Comparison of ENCODE assay signal across 25 mouse cellular contexts in the genomic region with DNA sequence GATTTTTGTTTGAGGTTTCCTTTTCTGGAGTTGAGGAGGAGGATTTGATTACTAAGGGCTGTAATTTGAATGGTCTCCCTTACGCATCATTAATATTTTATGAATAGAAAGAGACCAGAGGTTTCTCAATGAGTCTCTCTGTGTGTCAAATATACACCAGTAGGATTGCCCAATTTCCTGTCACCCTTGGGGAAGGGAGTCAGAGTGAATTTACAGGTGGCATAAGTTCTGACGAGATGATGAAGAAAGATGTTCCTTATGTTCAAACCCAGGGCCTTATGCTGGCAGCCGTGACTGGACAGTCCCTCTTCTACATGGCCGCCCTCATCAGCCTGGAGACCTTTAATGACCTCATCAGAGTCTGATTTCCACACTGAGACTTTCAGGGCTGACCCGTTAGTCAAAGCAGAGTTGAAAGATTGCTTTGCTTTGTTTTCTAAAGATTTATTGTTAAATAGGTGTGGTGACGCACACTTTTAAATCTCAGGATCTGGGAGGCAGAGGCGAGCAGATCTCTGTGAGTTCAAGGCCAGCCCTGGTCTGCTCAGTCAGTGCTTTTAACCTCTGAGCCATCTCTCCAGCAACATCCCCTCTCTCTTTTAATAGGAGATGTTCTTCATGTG. TPM values are rescaled to one million over a fixed set of nuclear protein-coding genes. Genes with fewer than 3 reads are reported as not detected.
A peak's percentile ranks its signal among the peaks of the same experiment; 100 is the strongest.
DNase-seq lines count a peak whose midpoint lies in the region; ATAC-seq and TF ChIP-seq lines count a peak whose summit lies in the region.
"Had no signal": no experiment of that assay in that cellular context is flagged by ENCODE, and none has a peak within 500 bp of the region (broad histone marks: within the 10 kb centered on the region; RNA-seq: fewer than 3 reads in every experiment).

No protein-coding gene starts in this region.

- H3K27me3 ChIP-seq in C2C12 (ENCODE audit: control insufficient read depth, insufficient read depth, insufficient read length): no peaks in the 10 kb centered on the region
- H3K27me3 ChIP-seq in intestine, postnatal 0 days (replicated peaks; ENCODE audit: control insufficient read depth, insufficient read depth, low read length): no peaks in the 10 kb centered on the region
- H3K27me3 ChIP-seq: embryonic facial prominence, embryonic 12.5 days; forebrain, embryonic 12.5 days; Patski had no signal

- H3K4me1 ChIP-seq in ES-E14 (ENCODE audit: control insufficient read depth in 2 of 2, insufficient read depth in 2 of 2, low read length in 2 of 2, poor library complexity in 1 of 2): peaks cover 19 to 27% of the 10 kb centered on the region in 2 experiments
- H3K4me1 ChIP-seq in intestine, postnatal 0 days (replicated peaks; ENCODE audit: control insufficient read depth, insufficient read depth, low read length): no peaks in the 10 kb centered on the region
- H3K4me1 ChIP-seq: forebrain, embryonic 12.5 days had no signal

- no peaks in the 10 kb centered on the region for H3K79me2 ChIP-seq in C2C12 (ENCODE audit: control insufficient read depth, insufficient read depth)

- no peak overlapping the region for H3ac ChIP-seq in C2C12 (ENCODE audit: control insufficient read depth, insufficient read length, low read depth)

- WGBS in intestine, postnatal 0 days: 86% methylated on average over 7 of the region's 7 CpGs

- ATAC-seq in common myeloid progenitor, adult 5-6 weeks (replicated peaks; ENCODE audit: low read depth, poor library complexity, severe bottlenecking): 0 out of 2 replicates have a peak, but pooled peaks have one; percentile 18
- no peak for ATAC-seq in intestine, postnatal 0 days
- no peak for ATAC-seq in inflammation-experienced regulatory T-cells, adult 6 months
- ATAC-seq in erythroblast, adult 5-6 weeks (replicated peaks; ENCODE audit: low FRiP score, poor library complexity, severe bottlenecking): no peak
- ATAC-seq: forebrain, embryonic 14.5 days; forebrain, embryonic 16.5 days; Patski had no signal

- H3K9ac ChIP-seq in ES-E14 (ENCODE audit: insufficient read depth, low read depth, low read length, poor library complexity, severe bottlenecking): no peak overlapping the region
- no peak overlapping the region for H3K9ac ChIP-seq in intestine, postnatal 0 days (ENCODE audit: low read depth, low read length)
- H3K9ac ChIP-seq: forebrain, embryonic 12.5 days had no signal

- no peak overlapping the region for H3K4me2 ChIP-seq in intestine, postnatal 0 days (replicated peaks; ENCODE audit: low read depth)
- H3K4me2 ChIP-seq: embryonic facial prominence, embryonic 12.5 days; forebrain, embryonic 12.5 days had no signal

- in situ Hi-C loops in ES-E14 (cut with MboI; ENCODE audit: low sequenced_read_pairs in 2 of 2, unreplicated experiment in 2 of 2): no loop called here

- no peak for TF ChIP-seq CTCF in C2C12 (IDR thresholded peaks at IDR 0.05; ENCODE audit: control insufficient read depth, insufficient read depth, insufficient read length)
- TF ChIP-seq CTCF in intestine, postnatal 0 days (IDR thresholded peaks at IDR 0.05; ENCODE audit: low read depth): no peak

- H3K27ac ChIP-seq in ES-E14 (ENCODE audit: insufficient read depth, low read depth, low read length, poor library complexity, severe bottlenecking): peak overlapping the region; percentile 16; the same call in 1 of the 2 replicates
- no peak overlapping the region for H3K27ac ChIP-seq in intestine, postnatal 0 days (ENCODE audit: low read depth, low read length)
- H3K27ac ChIP-seq: embryonic facial prominence, embryonic 10.5 days; embryonic facial prominence, embryonic 12.5 days; forebrain, embryonic 10.5 days; forebrain, embryonic 12.5 days had no signal

- no peak overlapping the region for H3K4me3 ChIP-seq in C2C12 (ENCODE audit: insufficient read depth, poor library complexity, severe bottlenecking)
- no peak overlapping the region for H3K4me3 ChIP-seq in ES-E14 (ENCODE audit: insufficient read depth in 1 of 2, low read depth in 1 of 2, low read length in 2 of 2, poor library complexity in 1 of 2, severe bottlenecking in 1 of 2)
- no peak overlapping the region for H3K4me3 ChIP-seq in intestine, postnatal 0 days (ENCODE audit: low read depth, low read length)
- H3K4me3 ChIP-seq: embryonic facial prominence, embryonic 10.5 days; embryonic facial prominence, embryonic 12.5 days; erythroblast, embryonic 14.5 days; forebrain, embryonic 10.5 days; forebrain, embryonic 12.5 days had no signal

- no peaks in the 10 kb centered on the region for H3K36me3 ChIP-seq in C2C12 (ENCODE audit: control insufficient read depth, insufficient read depth)
- H3K36me3 ChIP-seq in ES-E14 (ENCODE audit: control insufficient read depth, insufficient read depth, low read length, poor library complexity, severe bottlenecking): no peaks in the 10 kb centered on the region
- no peaks in the 10 kb centered on the region; the same call in 1 of the 2 replicates for H3K36me3 ChIP-seq in intestine, postnatal 0 days (ENCODE audit: control insufficient read depth, insufficient read depth)
- H3K36me3 ChIP-seq: embryonic facial prominence, embryonic 10.5 days; embryonic facial prominence, embryonic 12.5 days; forebrain, embryonic 10.5 days; forebrain, embryonic 12.5 days had no signal

- DNase-seq in 416B (ENCODE audit: low read depth) (peak; percentile 30), ES-E14 (ENCODE audit: low read depth, low spot score) (no peak)
- no peak for DNase-seq in T-cell, adult 2 months (ENCODE audit: low spot score)
- DNase-seq: adrenal gland, postnatal 10 days; adrenal gland, postnatal 25 days; B cell, adult 2 months; cerebellum, adult 11 months; cerebellum, adult 18-20 months; cerebellum, adult 8-10 months; cerebellum, adult 9-11 months; cerebellum, postnatal 14 days; cerebellum, postnatal 36 days had no signal

- H3K79me3 ChIP-seq in C2C12 (ENCODE audit: low read depth): no peaks in the 10 kb centered on the region

- H3K9me3 ChIP-seq in ES-E14 (ENCODE audit: control insufficient read depth, insufficient read depth, low read depth, low read length): no peaks in the 10 kb centered on the region
- no peaks in the 10 kb centered on the region for H3K9me3 ChIP-seq in intestine, postnatal 0 days (ENCODE audit: control insufficient read depth)
- H3K9me3 ChIP-seq: embryonic facial prominence, embryonic 10.5 days; embryonic facial prominence, embryonic 12.5 days; forebrain, embryonic 10.5 days; forebrain, embryonic 12.5 days had no signal

TF ChIP-seq in C2C12, 6 proteins besides CTCF, POLR2A, EP300 and RAD21:
- no peak for TF ChIP-seq USF1 (IDR thresholded peaks at IDR 0.05; ENCODE audit: low read depth)
- TF ChIP-seq CEBPB (IDR thresholded peaks at IDR 0.05; ENCODE audit: low read depth): peak; percentile 6
TF ChIP-seq in C2C12: peak in this region for 1.

TF ChIP-seq in ES-E14, 5 proteins besides CTCF, POLR2A, EP300 and RAD21:
- TF ChIP-seq ZC3H11A (IDR thresholded peaks at IDR 0.05; ENCODE audit: borderline replicate concordance, low read depth, low read length) (no peak), HCFC1 (IDR thresholded peaks at IDR 0.05; ENCODE audit: borderline replicate concordance, insufficient read depth, low read length) (no peak), ZNF384 (IDR thresholded peaks at IDR 0.05; ENCODE audit: low read depth, low read length) (no peak), CHD2 (IDR thresholded peaks at IDR 0.05; ENCODE audit: low read depth, low read length) (no peak), MAFK (IDR thresholded peaks at IDR 0.05; ENCODE audit: insufficient read depth, low read depth, low read length) (no peak)

RNA-seq across cellular contexts. Expression of gene Kifc3, which starts 16.6 kb away (rescaled TPM):
- polyA plus RNA-seq in C2C12 (2012; fragmentation: generic; extraction: Trizol): 13.8 TPM
- total RNA-seq in ES-E14 (2012; rRNA removed): 34.6 and 45.6 TPM in 2 replicates
- total RNA-seq in common myeloid progenitor, adult 5-6 weeks (2017): 0.73 and 1.4 TPM in 2 replicates
- 20.9 and 21.1 TPM in 2 replicates for polyA plus RNA-seq in intestine, postnatal 0 days (2015; fragmentation: Nextera tagmentation; extraction: Ambion mirVana)
- 1 to 10 TPM in 1 of 3 experiments, under 1 TPM in 1, not detected in 1; 0.40 to 1.1 TPM for polyA plus RNA-seq in inflammation-experienced regulatory T-cells, adult 6 months (2017; shearing (Covaris generic))
- 0.96 and 1.0 TPM in 2 replicates for total RNA-seq in erythroblast, adult 5-6 weeks (2015; ENCODE audit: low replicate concordance)
- total RNA-seq in erythroblast, adult 5-6 weeks (2017; ENCODE audit: low replicate concordance): 0.51 and 1.1 TPM in 2 replicates

Comparison
In these comparisons a context has a peak if more than half of its experiments do, and no peak if none do; other contexts are left out.
1. RNA of gene Kifc3, which starts 16.6 kb away (total RNA-seq): 34.6 to 45.6 TPM in ES-E14; 0.51 to 1.1 TPM in erythroblast, adult 5-6 weeks and 0.73 to 1.4 TPM in common myeloid progenitor, adult 5-6 weeks; every median in the first group is over 10 times any median in the second.